Mouse (Mus musculus) 3T3-L1 (cell line): ENCODE measurements around the gene Vwa3a.
A peak's percentile ranks its signal among the peaks of the same experiment; 100 is the strongest.
"Not testable (repeated sequence)": the region's sequence is repeated elsewhere in the genome, so short reads cannot be mapped to it uniquely, and the experiment has no call there.

Source experiments
- DNase-seq: peaks from one replicate; pipeline ENCODE4 v3.0.0-alpha.2; 2015; ENCODE audit warnings: low read depth, low spot score

The Vwa3a gene

DNA sequence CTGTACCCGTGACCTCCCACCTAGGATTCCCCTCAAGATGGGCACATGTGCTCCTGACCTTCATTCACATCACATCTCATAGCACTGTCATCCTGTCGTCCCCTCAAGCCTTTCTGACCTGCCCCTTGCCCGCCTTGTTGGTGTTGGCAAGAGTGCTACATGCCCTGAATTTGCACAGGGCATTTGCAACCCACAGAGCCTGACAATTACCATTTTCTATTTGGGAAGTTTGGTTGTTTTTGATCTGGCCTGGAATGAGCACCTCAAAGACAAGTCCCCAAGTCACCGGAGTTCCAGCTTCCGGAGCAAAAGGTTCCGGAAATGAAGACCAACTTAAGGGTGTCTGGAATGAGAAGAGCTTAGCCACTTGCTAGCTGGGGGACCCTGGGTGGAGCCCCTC lies at the start of gene Vwa3a:
Gene Vwa3a, plus strand, starts transcription at position 301 of the 400 bp plus-strand sequence.
- DNase-seq: no peak

DNA sequence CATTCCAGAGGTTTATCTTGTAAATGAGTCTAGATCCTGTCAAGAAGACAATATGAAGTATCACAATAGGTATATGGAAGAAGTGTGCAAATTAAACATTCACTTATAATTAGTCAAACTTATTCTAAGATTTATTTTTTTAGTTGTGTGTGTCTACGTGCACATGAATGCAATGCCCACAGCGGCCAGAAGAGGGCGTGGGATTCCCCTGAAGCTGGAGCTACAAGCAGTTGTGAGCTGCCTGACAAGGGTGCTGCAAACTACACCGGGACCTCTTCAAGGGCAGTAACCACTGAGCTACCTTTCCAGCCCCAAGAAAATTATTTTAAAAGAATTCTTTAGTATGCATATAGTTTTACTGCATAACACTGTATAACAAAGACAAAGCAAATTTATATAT lies 48.5 kb upstream of the Vwa3a start:
- DNase-seq: peak; percentile 9

DNA sequence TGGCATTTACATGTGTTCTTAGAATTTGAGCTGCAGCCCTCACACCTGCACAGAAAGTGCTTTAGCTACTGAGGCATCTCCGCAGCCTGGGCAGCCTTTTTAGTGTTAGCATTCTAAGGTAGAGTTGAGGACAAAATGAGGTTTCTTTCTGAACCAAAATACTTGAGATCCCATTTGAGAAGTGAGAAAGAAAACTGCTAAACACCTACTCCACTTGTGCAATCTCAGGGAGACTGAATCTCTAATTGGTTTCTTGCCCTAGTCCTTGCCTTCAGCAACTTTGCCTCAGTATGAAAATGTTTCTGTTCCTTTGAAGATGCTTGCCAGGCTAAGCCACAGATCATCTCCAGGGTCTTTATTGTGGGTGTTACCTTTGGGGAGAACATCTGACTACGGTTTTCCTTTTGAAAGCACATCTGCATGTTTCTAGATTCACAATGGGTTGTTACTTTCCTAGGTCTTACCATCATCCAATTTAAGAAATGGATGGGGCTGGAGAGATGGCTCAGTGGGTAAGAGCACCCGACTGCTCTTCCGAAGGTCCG lies 45.2 kb upstream of the Vwa3a start:
- no peak for DNase-seq

DNA sequence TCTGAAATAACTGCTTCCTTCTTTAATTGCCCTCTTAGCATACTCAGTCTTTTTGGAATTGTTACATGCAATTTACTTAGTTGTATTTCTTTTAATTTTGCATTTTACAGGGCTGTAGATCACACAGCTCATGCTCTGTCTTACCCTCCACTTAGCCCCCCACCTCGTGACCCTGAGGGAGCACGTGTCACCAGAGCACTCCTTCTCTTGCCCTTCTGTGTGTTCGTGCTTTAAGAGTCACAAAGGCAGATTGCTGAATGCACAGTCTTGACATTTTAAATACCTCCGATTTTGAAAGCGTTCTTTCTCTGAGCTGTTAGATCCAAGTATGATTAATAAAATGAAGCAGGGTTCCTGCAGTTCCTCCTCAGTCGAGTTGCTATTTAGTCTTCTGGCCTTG lies 43.9 kb upstream of the Vwa3a start:
- no peak for DNase-seq

DNA sequence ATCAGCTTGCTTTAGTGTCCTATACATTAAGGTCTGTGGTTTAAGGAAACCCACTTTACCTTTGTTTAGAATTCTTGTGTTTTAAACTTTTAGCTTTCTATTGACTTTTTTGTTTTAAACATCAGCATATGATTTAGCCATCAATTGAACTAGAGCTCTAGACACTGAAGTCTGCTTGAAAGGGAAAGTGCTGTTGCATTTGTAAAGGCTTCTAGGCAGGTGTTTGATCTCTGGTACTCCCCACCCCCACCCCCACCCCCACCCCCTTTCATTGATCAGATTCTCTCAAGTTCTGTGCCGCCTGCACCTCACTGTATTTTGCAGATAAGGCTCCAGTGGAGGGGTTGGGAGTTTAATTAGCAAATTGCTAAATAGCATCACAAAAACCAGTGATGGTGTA lies 43.5 kb upstream of the Vwa3a start:
- DNase-seq: no peak

DNA sequence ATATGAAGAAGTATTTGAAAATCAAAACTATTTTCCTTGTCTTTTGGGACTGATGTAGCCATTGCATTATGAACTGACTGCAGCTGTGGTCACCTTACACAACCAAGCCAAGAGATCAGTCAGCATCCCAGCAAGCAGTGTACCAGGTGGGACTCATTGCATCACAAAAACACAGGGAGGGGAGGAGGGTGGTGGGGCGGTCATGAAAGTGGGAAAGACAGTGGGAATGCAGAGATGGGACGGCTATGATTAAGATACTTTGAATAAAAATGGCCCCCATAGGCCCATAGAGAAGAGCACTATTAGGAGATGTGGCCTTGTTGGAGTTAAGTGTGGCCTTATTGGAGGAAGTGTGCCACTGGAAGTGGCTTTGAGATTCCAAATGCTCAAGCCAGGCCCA lies 42.8 kb upstream of the Vwa3a start:
- no peak for DNase-seq

DNA sequence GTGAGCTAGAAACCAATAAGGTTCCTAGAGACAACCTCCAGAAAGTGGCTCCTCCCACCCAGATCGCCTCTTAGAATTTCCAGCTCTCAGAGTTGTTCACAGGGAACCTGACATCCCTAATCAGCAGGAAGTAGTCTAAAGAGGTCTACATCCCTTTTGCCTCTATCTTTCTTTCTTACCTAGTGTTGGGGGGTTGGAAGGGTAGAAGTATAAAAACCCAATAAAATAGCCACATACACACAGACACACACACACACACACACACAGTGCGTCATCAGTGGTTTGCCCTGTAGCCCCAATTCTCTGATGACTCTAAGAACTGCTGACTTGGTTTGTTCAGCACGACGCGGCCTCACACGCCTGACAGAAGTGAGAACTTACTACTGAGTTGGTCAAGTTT lies 39.5 kb upstream of the Vwa3a start:
- DNase-seq: no peak

DNA sequence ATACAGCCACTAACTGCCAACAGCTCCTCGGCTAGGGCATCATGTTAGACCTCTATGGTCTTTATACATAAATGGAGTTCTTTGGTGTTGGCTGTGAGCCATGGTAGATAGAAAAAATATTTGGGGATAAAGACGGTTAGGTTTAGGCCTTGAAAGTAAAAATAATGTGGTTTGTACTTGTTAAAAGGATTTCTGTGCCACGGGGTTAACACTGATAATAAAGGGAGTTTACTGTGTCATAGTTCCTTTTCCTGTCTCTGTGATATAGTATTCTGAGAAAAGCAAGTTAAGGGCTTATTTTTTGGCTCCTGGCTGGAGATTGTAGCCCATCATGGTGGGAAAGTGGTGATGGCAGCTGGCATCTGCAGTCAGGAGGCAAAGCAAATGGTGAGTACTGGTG lies 35.2 kb upstream of the Vwa3a start:
- DNase-seq: no peak

DNA sequence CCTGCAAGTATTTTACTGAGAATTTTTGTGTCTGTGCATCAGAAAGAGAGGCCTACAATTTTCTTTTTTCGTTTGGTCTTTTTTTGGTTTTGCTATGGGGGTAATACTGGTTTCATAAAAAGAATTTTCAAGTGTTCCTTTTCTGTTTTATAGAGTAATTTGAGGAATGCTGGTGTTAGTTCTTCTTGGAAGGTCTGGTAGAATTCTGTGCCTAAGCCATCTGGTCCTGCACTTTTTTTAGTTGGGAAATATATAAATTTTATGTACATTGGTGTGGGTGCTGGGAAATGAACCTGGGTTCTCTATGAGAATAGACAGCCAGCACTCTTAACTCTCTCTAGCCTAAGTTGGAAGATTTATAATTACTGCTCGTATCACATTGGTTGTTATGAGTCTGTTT lies 27.0 kb upstream of the Vwa3a start:
- no peak for DNase-seq

DNA sequence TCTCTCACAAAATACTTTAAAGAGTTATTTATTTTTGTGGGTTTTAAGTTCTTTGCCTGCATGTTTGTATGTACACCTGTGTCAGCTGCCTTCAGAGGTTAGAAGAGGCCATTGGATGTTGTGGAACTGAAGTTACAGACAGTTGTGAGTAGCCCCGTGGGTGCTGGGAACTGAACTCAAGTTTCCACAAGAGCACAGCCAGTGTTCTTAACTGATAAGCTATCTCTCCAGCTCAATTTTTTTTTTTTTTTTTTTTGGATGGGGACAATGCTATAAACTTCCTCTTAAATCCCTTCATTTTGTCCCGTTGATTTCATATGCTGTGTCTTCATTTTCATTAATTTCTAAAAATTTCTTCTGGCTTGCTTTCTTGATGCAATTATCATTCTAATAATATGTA lies 25.9 kb upstream of the Vwa3a start:
- DNase-seq: no peak

DNA sequence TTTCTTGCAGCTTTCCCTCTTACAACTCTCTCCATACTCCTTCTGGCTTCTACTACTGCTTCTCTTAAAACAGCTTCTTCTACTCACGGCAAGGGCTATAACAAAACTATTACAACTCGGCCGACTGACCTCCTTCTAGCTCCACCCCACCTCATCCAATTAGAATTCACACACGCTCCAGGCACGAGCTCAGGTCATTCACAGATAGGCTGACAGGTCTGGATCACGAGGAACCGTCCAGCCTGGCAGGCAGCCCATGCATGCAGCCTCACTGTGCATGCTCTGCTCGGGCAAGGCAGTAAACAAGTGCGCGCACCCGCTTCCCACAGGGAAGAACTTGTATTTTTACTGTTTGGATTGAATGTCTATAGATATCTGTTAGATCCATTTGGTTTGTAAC lies 25.2 kb upstream of the Vwa3a start:
- not testable (repeated sequence) for DNase-seq

DNA sequence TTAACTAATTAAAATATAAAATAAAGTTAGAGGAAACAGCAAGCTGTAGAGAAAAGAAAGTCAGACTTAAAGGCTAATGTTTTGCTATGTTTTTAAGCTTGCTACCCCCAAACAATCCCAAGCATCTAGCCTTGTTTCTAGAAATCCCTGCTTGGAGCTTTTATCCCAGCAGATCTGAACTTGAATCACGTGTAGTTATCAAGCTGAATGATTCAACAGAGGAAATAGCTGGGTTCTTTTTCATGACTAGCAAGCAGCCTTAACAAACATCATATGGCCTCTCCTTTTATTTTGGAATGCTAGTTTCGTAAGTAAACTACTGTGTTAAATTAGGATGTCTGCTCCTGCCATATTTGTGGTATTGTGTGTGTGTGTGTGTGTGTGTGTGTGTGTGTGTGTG lies 21.9 kb upstream of the Vwa3a start:
- peak; percentile 50 for DNase-seq

DNA sequence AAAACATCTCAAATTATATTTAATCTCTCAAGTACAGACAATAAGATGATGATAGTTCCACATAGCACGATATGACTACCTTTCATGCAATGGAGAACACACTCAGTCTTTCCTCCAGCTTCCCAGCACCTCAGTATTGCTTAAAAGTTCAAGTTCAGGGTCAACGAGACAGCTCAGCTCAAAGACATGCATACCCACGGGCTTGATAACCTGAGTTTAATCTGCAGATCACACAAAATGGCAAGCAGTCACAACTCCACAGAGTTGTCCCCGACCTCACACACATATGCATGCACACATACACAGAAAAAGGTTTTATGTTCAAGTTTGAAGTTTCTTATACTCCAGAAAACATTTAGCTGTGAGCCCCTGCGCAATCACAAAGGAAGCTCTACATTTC lies 18.1 kb upstream of the Vwa3a start:
- DNase-seq: no peak

DNA sequence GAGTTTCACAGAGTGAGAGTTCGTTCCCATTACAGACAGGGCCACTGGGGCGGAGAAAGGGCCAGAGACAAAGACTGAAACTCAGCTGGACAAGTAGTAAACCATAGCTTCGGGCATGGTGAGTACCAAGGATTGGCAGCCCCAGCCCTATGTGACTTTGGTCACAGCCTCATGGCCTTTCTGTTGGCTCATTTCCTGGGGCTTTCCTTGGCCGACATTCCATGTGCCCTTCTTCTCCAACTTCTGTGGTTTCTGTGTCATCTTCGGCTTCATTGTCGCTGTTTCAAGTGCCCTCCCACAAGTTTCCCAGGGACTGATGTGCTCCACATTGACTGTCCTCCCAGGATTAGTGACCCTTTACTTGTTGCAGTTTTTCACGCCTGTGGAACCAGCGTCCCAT lies 17.7 kb upstream of the Vwa3a start:
- DNase-seq: peak; percentile 45

DNA sequence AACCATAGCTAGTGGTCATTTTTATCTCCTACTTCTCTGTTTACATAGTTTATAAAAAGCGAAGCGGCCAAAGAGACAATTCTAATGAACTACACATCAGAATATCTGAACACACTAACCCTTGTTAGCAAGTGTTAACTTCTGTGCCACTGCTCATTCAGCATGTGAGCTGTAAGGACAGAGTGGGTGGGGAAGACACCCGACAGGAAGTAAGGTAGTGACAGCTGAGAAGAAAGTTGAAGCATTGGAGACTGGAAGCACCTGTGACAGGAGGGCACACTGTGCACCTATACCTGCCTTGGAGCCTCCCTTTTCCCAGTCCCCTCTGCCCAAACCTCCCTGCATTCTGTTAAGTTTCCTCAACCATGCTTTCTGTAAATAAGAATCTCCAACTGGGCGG lies 17.1 kb upstream of the Vwa3a start:
- no peak for DNase-seq

DNA sequence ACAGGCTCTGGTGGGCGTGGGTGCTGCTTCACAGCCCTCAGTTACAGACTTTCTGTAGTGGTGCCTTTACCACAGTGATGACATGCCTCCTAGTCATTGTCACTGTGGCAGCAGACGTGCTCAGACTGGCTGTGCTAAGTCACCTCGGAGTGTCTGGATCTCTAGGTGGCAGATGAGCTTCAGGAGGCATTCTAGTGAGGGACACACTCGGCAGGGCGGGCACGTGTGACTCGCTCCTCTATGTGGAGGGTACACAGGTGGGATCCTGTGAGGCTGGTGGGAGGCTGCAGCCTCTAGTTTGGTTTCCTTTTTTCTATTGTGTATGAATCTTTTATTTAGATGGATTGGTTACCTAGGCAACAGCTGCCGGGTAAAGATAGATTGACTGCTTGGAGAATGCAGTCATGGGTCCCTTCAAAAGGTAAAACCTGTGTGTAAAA lies 16.3 kb upstream of the Vwa3a start:
- no peak for DNase-seq

DNA sequence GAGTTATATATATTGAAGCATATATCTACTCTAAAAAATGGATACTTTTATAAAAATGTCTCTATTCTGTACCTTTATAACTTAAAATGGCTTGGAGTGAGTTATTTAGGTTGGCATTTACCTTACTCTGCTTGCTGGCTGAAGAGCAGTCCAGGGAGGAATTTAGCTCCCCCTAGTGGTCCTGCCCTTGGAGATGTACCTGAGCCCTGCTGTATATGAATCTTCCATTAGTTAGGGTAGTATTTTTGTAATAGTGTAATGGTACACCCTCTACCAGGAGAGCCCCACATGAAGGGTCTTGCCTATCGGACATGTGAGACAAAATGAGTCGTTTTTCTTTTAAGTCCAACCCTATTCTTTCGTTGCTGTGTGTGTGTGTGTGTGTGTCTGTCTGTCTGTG lies 11.5 kb upstream of the Vwa3a start:
- DNase-seq: peak; percentile 66

DNA sequence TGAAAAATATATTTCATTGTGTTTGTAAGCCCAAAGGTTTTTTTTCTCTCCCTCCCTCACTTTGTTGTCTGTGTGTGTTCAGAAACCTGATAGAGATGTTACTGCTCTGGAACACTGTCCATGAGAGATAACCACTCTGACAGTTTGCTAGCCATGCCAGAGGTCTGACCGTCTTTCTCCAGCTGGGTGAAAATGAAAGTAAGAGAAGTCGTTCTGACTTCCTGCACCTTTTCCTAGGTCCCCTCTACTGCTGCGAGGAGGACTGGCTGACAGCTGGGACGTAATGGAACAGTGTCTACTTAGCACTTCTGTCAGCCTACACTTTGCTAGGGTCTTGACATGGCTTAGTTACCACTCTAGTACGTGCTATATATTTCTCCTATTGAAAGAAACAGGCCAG lies 9.5 kb upstream of the Vwa3a start:
- DNase-seq: no peak

DNA sequence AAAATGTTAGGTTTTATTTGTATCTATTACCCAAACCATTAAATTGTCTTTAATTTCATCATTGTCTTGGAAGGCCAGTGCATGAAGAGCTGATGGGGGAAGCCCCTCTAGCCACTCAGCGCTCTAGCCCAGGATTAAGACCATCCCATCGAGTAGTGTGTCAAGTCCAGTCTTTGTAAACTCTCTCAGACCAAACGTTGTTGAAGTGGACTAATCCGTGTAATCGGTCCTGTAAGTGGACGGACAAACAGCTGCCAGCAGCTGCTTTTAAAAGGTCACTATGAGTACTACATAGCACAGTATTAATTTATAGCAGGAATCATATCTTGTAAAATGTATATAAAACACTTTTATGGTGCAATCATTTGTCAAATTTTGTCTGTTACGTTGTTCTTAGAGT lies 6.2 kb upstream of the Vwa3a start:
- no peak for DNase-seq

DNA sequence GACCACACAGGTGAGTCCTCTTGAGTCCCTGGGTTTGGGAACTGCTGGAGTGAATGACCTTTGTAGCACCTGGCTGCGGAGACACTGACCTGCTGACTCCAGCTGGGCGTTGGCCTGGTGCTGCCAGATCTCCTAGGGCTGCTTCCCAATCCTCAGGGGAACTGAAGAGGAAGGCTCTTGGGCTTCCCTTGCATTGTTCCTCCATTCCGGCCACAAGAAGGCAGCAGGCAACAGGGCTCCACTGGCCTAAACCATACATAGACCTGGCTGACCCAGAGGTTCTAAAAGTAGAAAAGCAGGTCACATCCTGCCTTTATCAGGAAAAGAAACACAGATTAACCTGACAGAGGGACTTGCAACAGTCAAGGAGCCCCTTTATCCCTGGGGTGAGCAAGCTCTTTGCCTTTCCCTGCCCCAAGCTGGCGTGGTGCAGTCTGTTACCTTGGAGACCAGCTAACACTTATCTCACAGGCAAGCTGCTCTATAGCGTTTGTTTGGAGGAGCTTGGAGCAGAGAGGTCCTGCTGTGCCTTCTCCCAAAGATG lies 512 bp downstream of the Vwa3a start:
- DNase-seq: no peak

DNA sequence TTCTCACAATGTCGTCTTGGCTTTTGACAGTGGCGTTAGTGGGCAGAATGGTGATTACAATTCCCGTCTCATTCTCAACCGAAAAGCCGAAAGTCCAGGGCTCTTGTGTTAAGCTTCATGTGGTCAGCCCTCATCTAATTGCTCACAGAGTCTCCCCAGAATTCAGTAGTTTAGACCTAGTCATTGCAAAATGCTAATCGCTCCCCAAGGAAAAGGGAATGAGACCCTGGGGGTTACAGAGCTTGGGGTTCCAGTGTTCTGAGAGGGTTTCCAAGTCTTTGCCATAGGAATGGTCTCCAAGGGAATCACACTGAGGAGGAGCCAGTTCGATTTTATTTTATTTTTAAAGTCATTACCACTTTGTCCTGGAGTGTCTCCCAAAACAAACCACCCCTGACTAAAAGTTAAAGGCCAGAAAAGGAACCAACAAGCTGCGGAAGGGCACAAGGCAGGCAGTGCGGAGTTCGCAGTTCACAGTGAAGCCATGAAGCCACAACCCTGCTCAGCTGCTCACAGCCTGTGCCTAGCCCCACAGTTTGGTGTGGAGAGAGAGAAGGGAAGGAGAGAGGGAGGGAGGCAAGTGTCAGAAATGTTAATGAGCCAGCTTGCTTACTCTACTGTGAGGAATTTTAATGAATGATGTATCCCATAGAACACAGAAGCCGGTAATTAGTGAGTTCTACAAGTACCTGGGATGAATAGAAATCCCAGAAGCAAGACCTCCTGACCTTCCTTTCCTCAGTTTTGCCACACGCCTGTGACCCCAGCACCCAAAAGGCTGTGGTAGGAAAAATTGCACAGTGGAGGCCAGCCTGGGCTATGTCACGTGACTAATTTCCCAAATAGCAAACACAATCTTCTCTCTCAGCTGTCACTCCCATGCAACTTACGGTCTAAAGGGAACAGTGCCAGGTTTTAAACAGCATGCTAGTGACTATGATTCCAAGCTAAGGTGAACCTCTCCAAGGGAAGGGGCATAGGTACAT lies 4.5 kb downstream of the Vwa3a start:
- no peak for DNase-seq

DNA sequence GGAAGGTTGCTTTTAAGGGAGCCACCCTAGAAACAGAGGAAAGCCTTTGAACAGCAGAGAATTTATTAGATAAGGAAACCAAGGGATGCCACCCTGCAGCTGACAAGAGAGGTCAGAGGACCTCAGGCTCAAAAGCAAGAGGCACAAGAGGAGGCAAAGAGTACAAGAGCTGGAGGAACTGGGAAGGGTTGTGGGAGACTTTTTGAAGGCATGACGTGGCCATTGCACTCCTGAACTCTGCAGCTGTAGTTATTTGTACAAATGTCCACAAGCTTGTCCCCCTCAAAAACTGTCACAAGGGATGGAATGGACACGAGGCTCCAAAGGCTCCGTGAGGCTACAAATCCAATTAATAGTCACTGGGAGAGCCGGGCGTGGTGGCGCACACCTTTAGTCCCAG lies 5.5 kb downstream of the Vwa3a start:
- DNase-seq: no peak

DNA sequence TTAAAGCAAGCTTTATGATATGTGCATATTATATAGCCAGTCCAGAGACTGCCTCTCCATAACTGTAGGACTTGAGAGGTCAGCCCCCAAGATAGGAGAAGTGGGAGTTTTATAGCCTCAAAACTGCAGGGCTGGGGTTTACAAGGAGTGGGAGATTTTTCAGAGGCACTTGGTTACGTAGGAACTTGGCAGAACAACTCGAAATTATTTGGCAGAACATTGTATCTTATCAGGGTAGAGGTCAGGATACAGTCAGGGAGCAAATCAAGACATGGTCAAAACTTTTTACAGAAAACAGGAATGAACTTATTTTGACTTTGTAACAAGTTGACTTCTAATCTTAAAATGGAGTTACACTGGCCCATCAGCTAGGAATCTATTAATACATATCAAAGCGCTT lies 6.9 kb downstream of the Vwa3a start:
- DNase-seq: no peak
